Mouse (Mus musculus) cerebellum, adult 2 months (tissue): Measurements from ENCODE around the gene Atp13a2.

Experiments
- CTCF ChIP-seq: fragments of 200-500 bp; IDR thresholded peaks from 2 replicates; pipeline ENCODE4 v1.5.1; 2011; ENCODE audit warnings: low read depth, mild to moderate bottlenecking, control low read depth, low read length, moderate library complexity, borderline replicate concordance; ENCODE audit not compliant: insufficient read depth
- POLR2A ChIP-seq: fragments of 200-500 bp; IDR thresholded peaks from 2 replicates; pipeline ENCODE4 v1.6.1; 2011; ENCODE audit warnings: low read length, control low read depth, borderline replicate concordance; ENCODE audit not compliant: insufficient read depth

GRCm38 (mm10) chr4:140959128-140959679 is 27.5 kb upstream of the Atp13a2 start:
- TF ChIP-seq CTCF (no peak), POLR2A (no peak)
